Mouse (Mus musculus) kidney, adult 2 months (tissue): Measurements from ENCODE around the gene Il16.

Experiments
- CTCF ChIP-seq: fragments of 200-500 bp; conservative IDR thresholded peaks from 2 replicates; pipeline ENCODE4 v1.5.1; 2011; ENCODE audit warnings: low read depth, mild to moderate bottlenecking, control low read depth, low read length, moderate library complexity, mixed read lengths; ENCODE audit not compliant: insufficient read depth, insufficient read length
- POLR2A ChIP-seq: fragments of 200-500 bp; IDR thresholded peaks from one replicate; pipeline ENCODE4 v1.6.1; 2011; ENCODE audit warnings: low read depth, low read length, control low read depth

DNA sequence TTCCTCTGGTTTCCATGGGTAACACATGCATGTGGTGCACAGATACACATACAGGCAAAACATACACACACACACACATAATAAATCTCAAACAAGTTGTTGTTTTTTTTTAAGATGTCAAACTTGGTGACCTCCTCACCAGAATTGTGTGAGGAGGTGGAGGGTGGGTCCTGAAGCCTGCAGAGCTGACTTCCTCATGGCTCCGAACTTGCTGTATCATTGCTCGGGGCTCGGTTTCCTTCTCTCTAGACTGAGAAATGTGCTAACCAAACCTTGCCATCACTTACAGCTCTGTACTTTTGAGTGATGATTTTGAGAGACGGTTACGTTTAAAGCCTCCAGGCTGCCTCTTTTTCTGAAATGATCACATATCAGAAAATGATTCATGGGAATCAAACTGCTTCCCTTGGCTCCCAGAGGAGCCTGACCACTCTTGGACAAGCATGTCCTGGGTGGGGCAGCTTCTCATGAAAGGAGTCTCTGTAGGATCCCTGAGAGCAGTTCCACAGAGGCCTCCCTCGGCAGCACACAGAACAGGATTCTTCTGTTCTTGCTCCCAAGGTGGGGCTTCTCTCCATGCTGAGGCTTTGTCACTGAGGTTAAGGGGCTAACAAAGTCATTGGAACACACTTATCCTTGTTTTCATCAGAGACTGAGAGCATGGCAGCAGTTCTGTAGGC, 46.3 kb downstream of the Il16 start:
- TF ChIP-seq POLR2A (no peak), CTCF (no peak)
